9 mouse cellular contexts compared by ENCODE assay signal in genomic region chr12:35896764-35897282, GRCm38 (mm10). TPM values are rescaled to one million over a fixed set of nuclear protein-coding genes. Genes with fewer than 3 reads are reported as not detected.
DNase-seq lines count a peak whose midpoint lies in the region; ATAC-seq and TF ChIP-seq lines count a peak whose summit lies in the region.
"Had no signal": no experiment of that assay in that cellular context is flagged by ENCODE, and none has a peak within 500 bp of the region (broad histone marks: within the 10 kb centered on the region; RNA-seq: fewer than 3 reads in every experiment).

No protein-coding gene starts in this region.

- in situ Hi-C loops in ES-E14 (cut with MboI; ENCODE audit: low sequenced_read_pairs in 2 of 2, unreplicated experiment in 2 of 2): no loop called here

- no peaks in the 10 kb centered on the region for H3K4me1 ChIP-seq in heart, embryonic 11.5 days (ENCODE audit: control insufficient read depth, insufficient read depth, low read length)
- peaks cover 0 to 2% of the 10 kb centered on the region in 2 experiments; a peak in 1 of 4 replicates for H3K4me1 ChIP-seq in ES-E14 (ENCODE audit: control insufficient read depth in 2 of 2, insufficient read depth in 2 of 2, low read length in 2 of 2, poor library complexity in 1 of 2)
- H3K4me1 ChIP-seq in hindbrain, embryonic 10.5 days (replicated peaks): peaks cover 44% of the 10 kb centered on the region
- H3K4me1 ChIP-seq in midbrain, embryonic 10.5 days: peaks cover 54% of the 10 kb centered on the region
- no peaks in the 10 kb centered on the region for H3K4me1 ChIP-seq in kidney, adult 2 months (ENCODE audit: control insufficient read depth, insufficient read depth, low read length)

- H3K4me2 ChIP-seq in heart, embryonic 11.5 days: peak overlapping the region; percentile 59

- H3K27ac ChIP-seq in heart, embryonic 11.5 days (ENCODE audit: low read depth, low read length): no peak overlapping the region
- no peak overlapping the region for H3K27ac ChIP-seq in ES-E14 (ENCODE audit: insufficient read depth, low read depth, low read length, poor library complexity, severe bottlenecking)
- peak overlapping the region; percentile 85 for H3K27ac ChIP-seq in hindbrain, embryonic 10.5 days
- peak overlapping the region; percentile 85 for H3K27ac ChIP-seq in midbrain, embryonic 10.5 days (replicated peaks)
- H3K27ac ChIP-seq in kidney, adult 2 months (ENCODE audit: insufficient read depth, low read depth, low read length): no peak overlapping the region

- H3K9me3 ChIP-seq in heart, embryonic 11.5 days (replicated peaks; ENCODE audit: control insufficient read depth, low read length): no peaks in the 10 kb centered on the region
- no peaks in the 10 kb centered on the region for H3K9me3 ChIP-seq in ES-E14 (ENCODE audit: control insufficient read depth, insufficient read depth, low read depth, low read length)
- no peaks in the 10 kb centered on the region for H3K9me3 ChIP-seq in hindbrain, embryonic 10.5 days
- H3K9me3 ChIP-seq in midbrain, embryonic 10.5 days (replicated peaks): no peaks in the 10 kb centered on the region

- 0 out of 2 replicates have a peak overlapping the region, but pooled peaks have one; percentile 56 for H3K9ac ChIP-seq in heart, embryonic 11.5 days (ENCODE audit: low read depth, low read length)
- no peak overlapping the region for H3K9ac ChIP-seq in ES-E14 (ENCODE audit: insufficient read depth, low read depth, low read length, poor library complexity, severe bottlenecking)

- no peak for DNase-seq in heart, adult 8-10 months (ENCODE audit: low spot score)
- DNase-seq in ES-E14 (ENCODE audit: low read depth, low spot score): peak; percentile 51
- no peak for DNase-seq in hindbrain, embryonic 10.5 days (ENCODE audit: low spot score)
- DNase-seq in midbrain, embryonic 10.5 days (ENCODE audit: low spot score): no peak
- no peak for DNase-seq in testis, postnatal 14 days (ENCODE audit: low spot score)
- DNase-seq in cerebellum, adult 9-10 months: no peak
- no peak for DNase-seq in kidney, adult 2 months

- no peak for TF ChIP-seq POLR2A in kidney, adult 2 months (IDR thresholded peaks at IDR 0.05; ENCODE audit: low read depth, low read length)

- no peak for ATAC-seq in heart, embryonic 11.5 days (replicated peaks; ENCODE audit: insufficient number of reproducible peaks, low FRiP score, low TSS enrichment)

- no peak for TF ChIP-seq CTCF in kidney, adult 2 months (conservative IDR thresholded peaks at IDR 0.05; ENCODE audit: insufficient read depth, insufficient read length, low read depth, low read length)

- 34% methylated on average over 4 of the region's 4 CpGs for WGBS in heart, embryonic 11.5 days (ENCODE audit: insufficient replicate concordance)
- WGBS in hindbrain, embryonic 10.5 days: 8% methylated on average over 4 of the region's 4 CpGs
- 2% methylated on average over 4 of the region's 4 CpGs for WGBS in midbrain, embryonic 10.5 days
- WGBS in kidney, adult 2 months: 35% methylated on average over 4 of the region's 4 CpGs

- peak overlapping the region; percentile 36 for H3K4me3 ChIP-seq in heart, embryonic 11.5 days (ENCODE audit: low read depth, low read length)
- no peak overlapping the region for H3K4me3 ChIP-seq in ES-E14 (ENCODE audit: insufficient read depth in 1 of 2, low read depth in 1 of 2, low read length in 2 of 2, poor library complexity in 1 of 2, severe bottlenecking in 1 of 2)
- peak overlapping the region; percentile 47 for H3K4me3 ChIP-seq in hindbrain, embryonic 10.5 days
- peak overlapping the region; percentile 49 for H3K4me3 ChIP-seq in midbrain, embryonic 10.5 days
- no peak overlapping the region for H3K4me3 ChIP-seq in kidney, adult 2 months (ENCODE audit: insufficient read depth, low read depth, low read length)

- H3K27me3 ChIP-seq in heart, embryonic 11.5 days (ENCODE audit: control insufficient read depth, insufficient read depth, low read length): no peaks in the 10 kb centered on the region
- H3K27me3 ChIP-seq in hindbrain, embryonic 10.5 days (ENCODE audit: insufficient read depth, poor library complexity, severe bottlenecking): no peaks in the 10 kb centered on the region
- no peaks in the 10 kb centered on the region for H3K27me3 ChIP-seq in midbrain, embryonic 10.5 days (ENCODE audit: low read depth, poor library complexity, severe bottlenecking)
- no peaks in the 10 kb centered on the region for H3K27me3 ChIP-seq in kidney, adult 2 months (replicated peaks; ENCODE audit: control insufficient read depth, insufficient read depth, low read length)

- H3K36me3 ChIP-seq in heart, embryonic 11.5 days (ENCODE audit: control insufficient read depth, insufficient read depth, low read length): no peaks in the 10 kb centered on the region
- no peaks in the 10 kb centered on the region; the same call in 1 of the 2 replicates for H3K36me3 ChIP-seq in ES-E14 (ENCODE audit: control insufficient read depth, insufficient read depth, low read length, poor library complexity, severe bottlenecking)
- H3K36me3 ChIP-seq in hindbrain, embryonic 10.5 days: no peaks in the 10 kb centered on the region
- no peaks in the 10 kb centered on the region for H3K36me3 ChIP-seq in midbrain, embryonic 10.5 days
- no peaks in the 10 kb centered on the region for H3K36me3 ChIP-seq in kidney, adult 2 months (ENCODE audit: control insufficient read depth, insufficient read depth, low read length)

TF ChIP-seq in ES-E14, 5 proteins besides CTCF, POLR2A, EP300 and RAD21:
- TF ChIP-seq HCFC1 (IDR thresholded peaks at IDR 0.05; ENCODE audit: borderline replicate concordance, insufficient read depth, low read length) (no peak), CHD2 (IDR thresholded peaks at IDR 0.05; ENCODE audit: low read depth, low read length) (no peak), ZNF384 (IDR thresholded peaks at IDR 0.05; ENCODE audit: low read depth, low read length) (no peak), MAFK (IDR thresholded peaks at IDR 0.05; ENCODE audit: insufficient read depth, low read depth, low read length) (no peak), ZC3H11A (IDR thresholded peaks at IDR 0.05; ENCODE audit: borderline replicate concordance, low read depth, low read length) (no peak)

RNA-seq across cellular contexts. Expression of gene Agr3, which starts 28.6 kb away (rescaled TPM):
- polyA plus RNA-seq in heart, embryonic 11.5 days (2014; fragmentation: Nextera tagmentation; extraction: Ambion mirVana): not detected in 2 replicates
- total RNA-seq in heart, adult 8-10 months (2022): not detected
- not detected in 2 replicates for total RNA-seq in ES-E14 (2012; rRNA removed)
- polyA plus RNA-seq in hindbrain, embryonic 10.5 days (2016; fragmentation: Nextera tagmentation; extraction: Ambion mirVana): not detected in 2 replicates
- polyA plus RNA-seq in midbrain, embryonic 10.5 days (2016; fragmentation: Nextera tagmentation; extraction: Ambion mirVana): not detected in 2 replicates
- not detected in 2 replicates for polyA plus RNA-seq in kidney, adult 2 months (2012; rRNA removed)
- total RNA-seq: liver, adult 2 months had no signal
- polyA plus RNA-seq: liver, adult 2 months had no signal

Comparison
In these comparisons a context has a peak if more than half of its experiments do, and no peak if none do; other contexts are left out.
1. H3K27ac ChIP-seq: peak in hindbrain, embryonic 10.5 days (single experiment) and midbrain, embryonic 10.5 days (single experiment); none in heart, embryonic 11.5 days (single experiment), ES-E14 (single experiment) and kidney, adult 2 months (single experiment).
2. H3K4me3 ChIP-seq: peak in heart, embryonic 11.5 days (single experiment), hindbrain, embryonic 10.5 days (single experiment) and midbrain, embryonic 10.5 days (single experiment); none in ES-E14 (0 of 2) and kidney, adult 2 months (single experiment).